Mouse (Mus musculus) small intestine, adult 2 months (tissue): ENCODE data around the gene Dock9.

Source experiments
- CTCF ChIP-seq: fragments of 200-500 bp; IDR thresholded peaks from 2 replicates; pipeline ENCODE4 v1.5.1; 2012; ENCODE audit warnings: low read depth, mild to moderate bottlenecking, control low read depth, inconsistent platforms, low read length, moderate library complexity, mixed read lengths; ENCODE audit not compliant: insufficient replicate concordance, insufficient read length; ENCODE audit errors: extremely low read depth
- POLR2A ChIP-seq: fragments of 200-500 bp; IDR thresholded peaks from 2 replicates; pipeline ENCODE4 v1.6.1; 2012; ENCODE audit warnings: low read depth, mild to moderate bottlenecking, control low read depth, inconsistent platforms, low read length, moderate library complexity

- TF ChIP-seq POLR2A (no peak), CTCF (no peak)
These were observed 201.0 kb downstream of the Dock9 start for GRCm38 (mm10) chr14:121596631-121597030.
